Mouse (Mus musculus) embryo, embryonic 10.5 days (tissue): ENCODE measurements at regions not wholly inside any gene's neighbourhood (a gene's known extent, or its start where the extent isn't known, plus 50 kb on each side); places are given as distances from the start of the nearest gene placed in this dataset.
A peak's percentile ranks its signal among the peaks of the same experiment; 100 is the strongest.

Experiments
- DNase-seq: peaks from one replicate; pipeline ENCODE4 v3.0.0-alpha.2; 2015; ENCODE audit warnings: low spot score

GRCm38 (mm10) chr10:37377258-37378001 lies 238.7 kb upstream of the Marcks start:
- DNase-seq = no peak

GRCm38 (mm10) chr10:37376172-37376571 lies 237.5 kb upstream of the Marcks start:
- DNase-seq = no peak

GRCm38 (mm10) chr10:37375648-37376047 lies 236.9 kb upstream of the Marcks start:
- no peak for DNase-seq

GRCm38 (mm10) chr10:37368997-37369679 lies 230.4 kb upstream of the Marcks start:
- DNase-seq = no peak

DNA sequence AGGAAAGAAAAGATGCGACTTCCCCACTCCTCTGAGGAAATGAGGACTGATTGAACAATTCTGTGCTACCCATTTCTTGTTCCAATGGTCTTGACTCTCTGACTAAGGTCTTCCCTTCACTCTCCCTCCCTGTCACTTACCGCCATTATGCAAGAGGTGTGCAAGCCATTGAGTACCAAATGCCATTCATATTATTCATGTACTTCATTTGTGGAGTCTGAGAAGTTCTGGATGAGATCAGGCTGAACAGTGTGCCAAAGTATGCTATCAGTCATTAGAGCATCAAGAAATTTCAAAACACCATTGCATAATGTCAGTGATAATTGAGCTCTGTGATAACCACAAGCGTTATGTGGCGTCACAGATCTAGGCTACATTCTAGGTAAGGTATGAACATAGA lies 229.1 kb upstream of the Marcks start:
- DNase-seq = no peak

GRCm38 (mm10) chr10:37364506-37364905 lies 225.8 kb upstream of the Marcks start:
- no peak for DNase-seq

GRCm38 (mm10) chr10:37360985-37361384 lies 222.3 kb upstream of the Marcks start:
- no peak for DNase-seq

DNA sequence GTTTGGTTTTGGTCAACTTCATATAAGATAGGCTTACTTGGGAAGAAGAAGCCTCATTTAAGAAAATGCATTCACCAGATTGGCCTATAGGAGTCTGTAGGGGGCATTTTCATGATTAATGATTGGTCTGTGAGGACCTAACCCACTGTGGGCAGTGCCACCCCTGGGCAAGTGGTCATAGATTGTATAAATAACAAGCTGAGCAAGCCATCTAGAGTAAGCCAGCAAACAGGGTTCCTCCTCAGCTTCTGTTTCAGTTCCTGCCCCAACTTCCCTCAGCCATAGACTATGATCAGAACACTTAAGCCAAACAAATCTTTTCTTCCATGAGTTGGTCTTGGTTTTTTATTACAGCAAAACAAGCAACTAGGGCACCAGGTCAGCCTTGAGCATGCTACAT lies 220.2 kb upstream of the Marcks start:
- DNase-seq = no peak

GRCm38 (mm10) chr10:37358334-37358733 lies 219.6 kb upstream of the Marcks start:
- peak; percentile 19 for DNase-seq

- DNase-seq = peak; percentile 28
Measured at GRCm38 (mm10) chr10:37357304-37358060, 218.8 kb upstream of the Marcks start.

DNA sequence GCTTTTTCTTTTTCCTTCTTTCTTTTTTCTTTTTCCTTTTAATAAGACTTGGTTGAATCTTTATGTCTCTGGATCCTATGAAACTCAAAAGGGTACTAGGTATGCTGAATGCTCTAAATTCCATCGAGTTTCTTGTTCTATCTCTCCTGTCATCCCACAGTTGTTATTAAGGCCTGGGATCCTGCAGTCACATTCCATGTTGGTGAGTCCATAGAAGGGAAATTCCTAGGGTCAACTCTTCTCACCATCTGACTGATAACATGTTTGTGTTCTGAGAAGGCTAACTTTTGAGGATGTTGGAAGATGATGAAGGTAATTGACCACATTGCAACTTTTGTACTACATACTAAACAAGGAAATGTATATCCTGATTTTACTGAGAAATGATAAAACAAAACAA lies 210.5 kb upstream of the Marcks start:
- DNase-seq = no peak

GRCm38 (mm10) chr10:37348416-37348815 lies 209.7 kb upstream of the Marcks start:
- DNase-seq = no peak

- DNase-seq = no peak
Measured at GRCm38 (mm10) chr10:37347661-37348060, 208.9 kb upstream of the Marcks start.

DNA sequence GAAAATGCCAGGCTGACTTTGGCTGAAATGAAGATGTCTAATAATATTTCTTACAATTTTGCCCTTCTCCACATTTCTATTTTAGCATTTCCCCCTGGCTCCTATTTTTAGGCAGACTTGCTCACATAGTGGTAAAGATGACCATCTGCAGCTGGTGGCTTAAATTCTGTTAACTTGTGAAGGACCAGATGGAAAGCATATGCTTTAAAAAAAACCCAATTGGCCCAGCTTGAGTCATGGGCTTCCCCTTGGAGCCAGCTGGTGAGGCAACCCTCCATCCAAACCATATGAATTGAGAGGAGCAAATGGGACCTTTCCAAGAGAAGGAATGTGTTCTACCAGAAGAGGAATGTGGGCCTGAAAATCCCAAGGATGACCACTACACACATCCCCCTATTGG lies 204.0 kb upstream of the Marcks start:
- DNase-seq = no peak

GRCm38 (mm10) chr10:37339658-37340057 lies 200.9 kb upstream of the Marcks start:
- no peak for DNase-seq

- DNase-seq = no peak
Measured at GRCm38 (mm10) chr10:37338073-37338912, 199.6 kb upstream of the Marcks start.

DNA sequence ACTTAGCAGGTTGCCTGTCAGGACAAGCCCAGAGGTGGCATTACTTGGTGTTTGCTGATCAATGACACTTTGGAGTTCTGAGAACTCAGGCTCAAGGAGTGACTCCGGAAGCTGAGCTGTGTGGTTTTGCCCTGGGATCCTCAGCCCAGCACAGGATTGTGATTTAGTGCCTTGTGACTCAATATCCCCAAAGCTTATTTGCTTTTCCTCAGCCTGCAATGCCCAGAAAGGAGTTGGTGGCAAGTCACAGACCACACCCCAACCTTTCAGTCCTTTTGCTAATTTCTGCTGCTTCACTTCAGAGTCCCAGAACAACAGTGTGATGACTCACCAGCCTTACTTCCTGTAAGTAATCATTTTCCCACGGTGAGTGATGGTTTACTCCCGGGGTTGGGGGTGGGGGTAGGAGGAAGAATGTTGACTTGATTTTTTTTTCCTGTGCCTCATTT lies 198.5 kb upstream of the Marcks start:
- DNase-seq = peak; percentile 22

GRCm38 (mm10) chr10:37335148-37335547 lies 196.4 kb upstream of the Marcks start:
- no peak for DNase-seq

- no peak for DNase-seq
Measured at GRCm38 (mm10) chr10:37326168-37326534, 187.4 kb upstream of the Marcks start.

- DNase-seq = no peak
Measured at GRCm38 (mm10) chr10:37325514-37326167, 186.9 kb upstream of the Marcks start.

DNA sequence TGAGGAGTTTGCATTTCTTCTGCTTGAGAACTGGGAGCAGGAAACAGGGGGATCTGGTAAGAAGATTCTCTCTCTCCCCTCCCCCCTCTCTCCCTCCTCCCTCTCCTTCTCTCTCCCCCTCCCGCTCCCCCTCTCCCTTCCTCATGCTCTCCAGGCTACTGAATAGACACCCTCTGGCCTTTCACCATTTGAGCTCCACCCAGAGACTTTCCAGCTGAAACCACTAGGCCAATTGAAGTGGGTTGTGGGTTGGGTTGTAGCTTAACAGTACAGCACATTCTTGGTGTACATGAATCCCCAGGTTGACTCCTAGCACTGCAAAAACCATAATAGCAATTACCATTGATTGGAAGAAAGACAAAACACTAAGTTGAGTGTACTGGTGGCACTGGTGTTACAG lies 185.0 kb upstream of the Marcks start:
- no peak for DNase-seq
